Mouse (Mus musculus) MEL (cell line): Measurements from ENCODE around the gene Ppp1r3e. TPM values are rescaled to one million over a fixed set of nuclear protein-coding genes. Genes with fewer than 3 reads are reported as not detected.

Experiments
- DNase-seq: peaks from one replicate; pipeline ENCODE4 v3.0.0; 2011; ENCODE audit warnings: low read depth, low spot score
- H3K27ac ChIP-seq: 2 replicates; pipeline ENCODE4 v1.5.1; 2012; ENCODE audit warnings: low read depth, mild to moderate bottlenecking, control low read depth, low read length, moderate library complexity; ENCODE audit not compliant: control insufficient read depth
- H3K27me3 ChIP-seq, 2 experiments: fragments of 150-350 bp in 1 of 2; sonication (generic) in 1 of 2; 2 replicates each; pipeline ENCODE4 v1.6.1; 2012; ENCODE audit warnings: low read length in 2 of 2, mild to moderate bottlenecking in 2 of 2, improper control_type of control experiment in 1 of 2, moderate library complexity in 1 of 2; ENCODE audit not compliant: insufficient read depth in 2 of 2, control insufficient read depth in 1 of 2
- H3K36me3 ChIP-seq, 2 experiments: 2 replicates each; pipeline ENCODE4 v1.6.1; 2012 to 2014; ENCODE audit warnings: low read length in 2 of 2, improper control_type of control experiment in 1 of 2, inconsistent platforms in 1 of 2, mild to moderate bottlenecking in 1 of 2; ENCODE audit not compliant: insufficient read depth in 2 of 2, control insufficient read depth in 1 of 2
- H3K4me1 ChIP-seq, 2 experiments: fragments of 150-350 bp in 1 of 2; sonication (generic) in 1 of 2; 2 replicates each; pipeline ENCODE4 v1.6.1; 2012; ENCODE audit warnings: low read length in 2 of 2, improper control_type of control experiment in 1 of 2, mild to moderate bottlenecking in 1 of 2; ENCODE audit not compliant: insufficient read depth in 2 of 2, control insufficient read depth in 1 of 2
- H3K4me3 ChIP-seq, 2 experiments: fragments of 150-350 bp in 1 of 2; sonication (generic) in 1 of 2; 2 replicates each; pipeline ENCODE4 v1.5.1; 2012; ENCODE audit warnings: low read depth in 2 of 2, low read length in 2 of 2, mild to moderate bottlenecking in 2 of 2, moderate library complexity in 2 of 2, control low read depth in 1 of 2, improper control_type of control experiment in 1 of 2; ENCODE audit not compliant: control insufficient read depth in 1 of 2, insufficient read depth in 1 of 2
- H3K79me2 ChIP-seq: 2 replicates; pipeline ENCODE4 v1.6.1; 2012; ENCODE audit warnings: mild to moderate bottlenecking, low read length, moderate library complexity; ENCODE audit not compliant: control insufficient read depth, poor library complexity, insufficient read depth
- H3K9ac ChIP-seq: 2 replicates; pipeline ENCODE4 v1.6.1; 2012; ENCODE audit warnings: low read depth, mild to moderate bottlenecking, control low read depth, low read length, moderate library complexity; ENCODE audit not compliant: control insufficient read depth, poor library complexity, severe bottlenecking
- H3K9me3 ChIP-seq: fragments of 150-350 bp; sonication (generic); replicated peaks from 2 replicates; pipeline ENCODE4 v1.6.1; 2012; ENCODE audit warnings: mild to moderate bottlenecking, low read length, improper control_type of control experiment, moderate library complexity; ENCODE audit not compliant: insufficient read depth
- BHLHE40 ChIP-seq: IDR thresholded peaks from 2 replicates; pipeline ENCODE4 v1.6.1; 2012; ENCODE audit warnings: low read depth, mild to moderate bottlenecking, inconsistent platforms, low read length, improper control_type of control experiment, borderline replicate concordance
- CHD1 ChIP-seq: IDR thresholded peaks from 2 replicates; pipeline ENCODE4 v1.6.1; 2012; ENCODE audit warnings: low read depth, mild to moderate bottlenecking, inconsistent platforms, low read length, improper control_type of control experiment
- CHD2 ChIP-seq: IDR thresholded peaks from 2 replicates; pipeline ENCODE4 v1.6.1; 2011; ENCODE audit warnings: low read length, improper control_type of control experiment
- CTCF ChIP-seq, 3 experiments: IDR thresholded peaks in 2 of 3; conservative IDR thresholded peaks in 1 of 3; 2 replicates each; pipeline ENCODE4 v1.5.1; 2011 to 2012; ENCODE audit warnings: low read length in 3 of 3, low read depth in 2 of 3, mild to moderate bottlenecking in 2 of 3, improper control_type of control experiment in 1 of 3, inconsistent platforms in 1 of 3, mixed read lengths in 1 of 3, moderate library complexity in 1 of 3; ENCODE audit not compliant: control insufficient read depth in 1 of 3, insufficient read depth in 1 of 3, poor library complexity in 1 of 3, severe bottlenecking in 1 of 3
- E2F4 ChIP-seq: IDR thresholded peaks from 2 replicates; pipeline ENCODE4 v1.6.1; 2011; ENCODE audit warnings: low read depth, low read length, improper control_type of control experiment, borderline replicate concordance
- ELF1 ChIP-seq: IDR thresholded peaks from 2 replicates; pipeline ENCODE4 v1.6.1; 2014; ENCODE audit warnings: low read depth, mild to moderate bottlenecking, inconsistent platforms, low read length, improper control_type of control experiment, moderate library complexity
- ETS1 ChIP-seq: IDR thresholded peaks from 2 replicates; pipeline ENCODE4 v1.6.1; 2012; ENCODE audit warnings: low read depth, mild to moderate bottlenecking, inconsistent platforms, low read length, improper control_type of control experiment, moderate library complexity
- GATA1 ChIP-seq: IDR thresholded peaks from 2 replicates; pipeline ENCODE4 v1.6.1; 2011; ENCODE audit warnings: low read depth, low read length, improper control_type of control experiment
- HCFC1 ChIP-seq: IDR thresholded peaks from 2 replicates; pipeline ENCODE4 v1.6.1; 2012; ENCODE audit warnings: low read depth, mild to moderate bottlenecking, inconsistent platforms, low read length, improper control_type of control experiment, moderate library complexity
- JUND ChIP-seq: IDR thresholded peaks from 2 replicates; pipeline ENCODE4 v1.6.1; 2011; ENCODE audit warnings: low read depth, mild to moderate bottlenecking, improper control_type of control experiment, low read length
- MAX ChIP-seq: IDR thresholded peaks from 2 replicates; pipeline ENCODE4 v1.6.1; 2011; ENCODE audit warnings: low read length, improper control_type of control experiment
- MAZ ChIP-seq: IDR thresholded peaks from 2 replicates; pipeline ENCODE4 v1.6.1; 2012; ENCODE audit warnings: low read depth, mild to moderate bottlenecking, inconsistent platforms, low read length, improper control_type of control experiment
- MXI1 ChIP-seq: IDR thresholded peaks from 2 replicates; pipeline ENCODE4 v1.6.1; 2011; ENCODE audit warnings: mild to moderate bottlenecking, low read depth, low read length, improper control_type of control experiment
- MYB ChIP-seq: IDR thresholded peaks from 2 replicates; pipeline ENCODE4 v1.6.1; 2011; ENCODE audit warnings: mild to moderate bottlenecking, low read depth, low read length, improper control_type of control experiment
- MYC ChIP-seq: IDR thresholded peaks from 2 replicates; pipeline ENCODE4 v1.6.1; 2011; ENCODE audit warnings: low read depth, mild to moderate bottlenecking, low read length, improper control_type of control experiment, moderate library complexity
- NELFE ChIP-seq: IDR thresholded peaks from 2 replicates; pipeline ENCODE4 v1.6.1; 2011; ENCODE audit warnings: low read depth, low read length, improper control_type of control experiment
- POLR2A ChIP-seq, 2 experiments: IDR thresholded peaks; 2 replicates each; pipeline ENCODE4 v1.6.1; 2011 to 2012; ENCODE audit warnings: low read length in 2 of 2, mild to moderate bottlenecking in 2 of 2, control low read depth in 1 of 2, improper control_type of control experiment in 1 of 2, low read depth in 1 of 2, moderate library complexity in 1 of 2; ENCODE audit not compliant: control insufficient read depth in 1 of 2, insufficient read depth in 1 of 2, poor library complexity in 1 of 2
- POLR2AphosphoS2 ChIP-seq: IDR thresholded peaks from 2 replicates; pipeline ENCODE4 v1.6.1; 2011; ENCODE audit warnings: low read length, improper control_type of control experiment
- RAD21 ChIP-seq: IDR thresholded peaks from 2 replicates; pipeline ENCODE4 v1.6.1; 2011; ENCODE audit warnings: mild to moderate bottlenecking, low read depth, low read length, improper control_type of control experiment
- RCOR1 ChIP-seq: IDR thresholded peaks from 2 replicates; pipeline ENCODE4 v1.6.1; 2012; ENCODE audit warnings: low read depth, mild to moderate bottlenecking, inconsistent platforms, low read length, improper control_type of control experiment
- SIN3A ChIP-seq: IDR thresholded peaks from 2 replicates; pipeline ENCODE4 v1.6.1; 2012; ENCODE audit warnings: low read length, improper control_type of control experiment, inconsistent platforms
- SMC3 ChIP-seq: IDR thresholded peaks from 2 replicates; pipeline ENCODE4 v1.6.1; 2011; ENCODE audit warnings: low read depth, low read length, improper control_type of control experiment
- TAL1 ChIP-seq: IDR thresholded peaks from 2 replicates; pipeline ENCODE4 v1.6.1; 2012; ENCODE audit warnings: mild to moderate bottlenecking, inconsistent platforms, low read length, moderate library complexity, mixed read lengths
- TBP ChIP-seq: IDR thresholded peaks from 2 replicates; pipeline ENCODE4 v1.8.0; 2011; ENCODE audit warnings: low read depth, low read length, improper control_type of control experiment
- TCF12 ChIP-seq: IDR thresholded peaks from 2 replicates; pipeline ENCODE4 v1.6.1; 2014; ENCODE audit warnings: low read depth, mild to moderate bottlenecking, inconsistent platforms, low read length, improper control_type of control experiment, moderate library complexity
- UBTF ChIP-seq: IDR thresholded peaks from 2 replicates; pipeline ENCODE4 v1.6.1; 2012; ENCODE audit warnings: low read depth, mild to moderate bottlenecking, inconsistent platforms, low read length, improper control_type of control experiment, moderate library complexity, borderline replicate concordance; ENCODE audit not compliant: insufficient read depth
- USF1 ChIP-seq: IDR thresholded peaks from 2 replicates; pipeline ENCODE4 v1.6.1; 2014; ENCODE audit warnings: low read depth, mild to moderate bottlenecking, inconsistent platforms, low read length, improper control_type of control experiment, moderate library complexity
- USF2 ChIP-seq, 2 experiments: IDR thresholded peaks; 2 replicates each; pipeline ENCODE4 v1.6.1; 2011 to 2012; ENCODE audit warnings: improper control_type of control experiment in 2 of 2, low read length in 2 of 2, borderline replicate concordance in 1 of 2, inconsistent platforms in 1 of 2, low read depth in 1 of 2, mild to moderate bottlenecking in 1 of 2; ENCODE audit not compliant: insufficient read depth in 1 of 2
- ZC3H11A ChIP-seq: IDR thresholded peaks from 2 replicates; pipeline ENCODE4 v1.6.1; 2012; ENCODE audit warnings: low read depth, mild to moderate bottlenecking, inconsistent platforms, low read length, improper control_type of control experiment
- ZMIZ1 ChIP-seq: IDR thresholded peaks from 2 replicates; pipeline ENCODE4 v1.6.1; 2012; ENCODE audit warnings: low read depth, mild to moderate bottlenecking, inconsistent platforms, low read length, improper control_type of control experiment, moderate library complexity
- ZNF384 ChIP-seq: IDR thresholded peaks from 2 replicates; pipeline ENCODE4 v1.6.1; 2012; ENCODE audit warnings: low read depth, mild to moderate bottlenecking, inconsistent platforms, low read length, improper control_type of control experiment
- polyA plus RNA-seq, 2 experiments: library from polyadenylated mRNA; stranded (reverse) in 1 of 2; unstranded in 1 of 2; fragments of >175 nt in 1 of 2; fragments of >200 nt in 1 of 2; gene quantifications; 2 replicates each; pipeline versions ENCODE4 v1.2.1 to v1.2.4; 2012; ENCODE audit warnings: low replicate concordance in 2 of 2, low read depth in 1 of 2; ENCODE audit not compliant: insufficient read length in 2 of 2, insufficient read depth in 1 of 2, missing spikeins in 1 of 2
- total RNA-seq: library from RNA; depleted of rRNA; stranded (reverse); fragments of 300-350 nt; gene quantifications from 2 replicates; pipeline ENCODE4 v1.2.3, GENCODE M21; 2012

The Ppp1r3e gene
- total and polyA plus RNA-seq, 3 experiments = 0.73 to 1.2 TPM; not detected in 1

DNA sequence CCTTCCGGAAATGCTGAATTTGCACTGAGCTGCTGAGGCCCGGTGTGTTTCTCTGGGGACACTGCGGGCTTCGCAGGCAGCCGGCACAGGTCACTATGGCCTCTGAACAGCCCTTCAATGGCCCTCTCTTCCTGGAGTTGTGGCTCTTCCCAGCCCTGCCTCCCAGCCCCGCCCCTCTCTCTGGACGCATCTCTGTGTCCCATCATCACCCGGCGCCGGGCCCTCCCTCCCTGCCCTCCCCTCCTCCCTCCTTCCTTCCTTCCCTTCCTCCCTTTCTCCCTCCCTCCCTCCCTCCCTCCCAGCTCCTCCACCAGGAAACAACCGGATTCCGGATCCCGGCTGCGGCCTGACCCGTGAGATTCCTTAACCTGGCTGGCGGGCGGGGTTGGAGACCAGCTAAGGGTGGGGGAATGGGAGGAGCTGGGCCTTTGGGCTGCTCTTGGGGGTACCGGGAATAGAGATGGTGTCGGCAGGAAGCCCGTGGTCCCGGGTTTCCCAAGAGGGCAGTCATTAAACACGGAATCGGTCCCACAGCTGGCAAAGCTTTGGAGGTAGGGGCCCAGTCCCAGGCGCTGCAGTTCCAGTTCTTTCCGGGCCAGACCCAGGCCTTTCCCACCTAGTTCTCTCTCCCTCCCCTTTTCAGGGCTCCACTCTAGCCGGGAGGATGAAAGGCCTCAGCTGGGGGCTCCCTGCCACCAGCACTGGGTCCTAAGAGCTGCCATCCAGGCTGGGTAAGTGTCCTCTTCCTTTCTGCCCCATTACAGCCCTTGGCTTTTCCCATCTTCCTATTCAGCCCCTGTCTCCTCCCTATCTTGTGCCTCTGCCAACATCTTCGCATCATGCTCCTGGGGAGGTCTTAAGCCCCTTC is 6.0 kb upstream of the Ppp1r3e start, which contains the start of the genes Bcl2l2 and Gm20521:
Bcl2l2 (plus strand) TSS at position 224 of the 868 bp plus-strand sequence.
Gm20521 (plus strand) TSS at position 288 of the 868 bp plus-strand sequence.
- no peak for TF ChIP-seq CHD2
- TF ChIP-seq UBTF = no peak
- TF ChIP-seq CTCF (IDR thresholded peaks at IDR 0.05 in 2 of 3, conservative IDR thresholded peaks at IDR 0.05 in 1 of 3; ENCODE audit: control insufficient read depth in 1 of 3, insufficient read depth in 1 of 3, low read depth in 2 of 3, low read length in 3 of 3, poor library complexity in 1 of 3, severe bottlenecking in 1 of 3) = no peak
- TF ChIP-seq ETS1 = peak; percentile 23; the same call in 1 of the 2 replicates
- no peak for TF ChIP-seq JUND
- no peak for TF ChIP-seq E2F4
- TF ChIP-seq POLR2A (IDR thresholded peaks at IDR 0.05; ENCODE audit: control insufficient read depth in 1 of 2, insufficient read depth in 1 of 2, low read depth in 1 of 2, low read length in 2 of 2, poor library complexity in 1 of 2) = peak; percentile 53 to 88; a peak in 3 of 4 replicates
- no peak for TF ChIP-seq MYC
- no peak for TF ChIP-seq SMC3
- TF ChIP-seq MAX = no peak
- peak; percentile 83 for TF ChIP-seq HCFC1
- no peak for TF ChIP-seq TAL1
- peak; percentile 57 for TF ChIP-seq SIN3A
- TF ChIP-seq ELF1 = peak; percentile 86
- TF ChIP-seq MXI1 = peak; percentile 17; the same call in 1 of the 2 replicates
- TF ChIP-seq RAD21 = no peak
- no peak for TF ChIP-seq BHLHE40
- no peak for TF ChIP-seq USF1
- peak; percentile 70 for TF ChIP-seq NELFE
- TF ChIP-seq MYB = no peak
- no peak for TF ChIP-seq USF2 (IDR thresholded peaks at IDR 0.05; ENCODE audit: borderline replicate concordance in 1 of 2, insufficient read depth in 1 of 2, low read depth in 1 of 2, low read length in 2 of 2)
- no peak for TF ChIP-seq RCOR1
- peak; percentile 44; the same call in 1 of the 2 replicates for TF ChIP-seq TCF12
- peak; percentile 32; the same call in 1 of the 2 replicates for TF ChIP-seq TBP
- no peak for TF ChIP-seq GATA1
- no peak for TF ChIP-seq ZC3H11A
- peak; percentile 78; the same call in 1 of the 2 replicates for TF ChIP-seq ZMIZ1
- no peak for TF ChIP-seq CHD1
- TF ChIP-seq POLR2AphosphoS2 = peak; percentile 76
- no peak for TF ChIP-seq ZNF384
- peak; percentile 99 for TF ChIP-seq MAZ
- H3K27ac ChIP-seq = peak within 1 kb of the TSS; percentile 34; the same call in 1 of the 2 replicates
- H3K27me3 ChIP-seq = no peaks in the 10 kb centered on the region
- peak within 1 kb of the TSS; percentile 74 to 94 for H3K4me3 ChIP-seq
- H3K4me1 ChIP-seq = peaks cover 3 to 6% of the 10 kb centered on the region in 2 experiments; a peak in 3 of 4 replicates
- H3K9me3 ChIP-seq = no peaks in the 10 kb centered on the region
- H3K9ac ChIP-seq = peak within 1 kb of the TSS; percentile 87
- peak; percentile 85 for DNase-seq
- H3K36me3 ChIP-seq = no peaks in the 10 kb centered on the region
- peaks cover 6% of the 10 kb centered on the region for H3K79me2 ChIP-seq
